Comparison of ENCODE assay signal across 31 mouse cellular contexts in genomic region chr13:10068927-10069580, GRCm38 (mm10).
"Had no signal": no experiment of that assay in that cellular context is flagged by ENCODE, and none has a peak within 500 bp of the region (broad histone marks: within the 10 kb centered on the region; RNA-seq: fewer than 3 reads in every experiment).

No protein-coding gene starts in this region.

- H3K27ac ChIP-seq: heart, embryonic 10.5 days; heart, embryonic 13.5 days; heart, embryonic 15.5 days; hindbrain, embryonic 10.5 days; hindbrain, embryonic 12.5 days; hindbrain, embryonic 13.5 days; hindbrain, embryonic 14.5 days; hindbrain, embryonic 15.5 days; hindbrain, postnatal 0 days; kidney, embryonic 15.5 days; kidney, postnatal 0 days; layer of hippocampus, adult 2 months; left cerebral cortex, adult 2 months had no signal

- H3K4me3 ChIP-seq: heart, embryonic 10.5 days; heart, embryonic 12.5 days; heart, embryonic 13.5 days; heart, embryonic 15.5 days; hindbrain, embryonic 10.5 days; hindbrain, embryonic 12.5 days; hindbrain, embryonic 13.5 days; hindbrain, embryonic 15.5 days; kidney, embryonic 15.5 days; layer of hippocampus, adult 2 months; left cerebral cortex, adult 2 months had no signal

- H3K9ac ChIP-seq: heart, embryonic 12.5 days; heart, embryonic 13.5 days; heart, embryonic 15.5 days; hindbrain, embryonic 12.5 days; hindbrain, embryonic 13.5 days; hindbrain, embryonic 14.5 days; hindbrain, embryonic 15.5 days; kidney, embryonic 15.5 days had no signal

- H3K9me3 ChIP-seq: heart, embryonic 10.5 days; heart, embryonic 12.5 days; heart, embryonic 13.5 days; heart, embryonic 15.5 days; hindbrain, embryonic 10.5 days; hindbrain, embryonic 12.5 days; hindbrain, embryonic 13.5 days; hindbrain, embryonic 15.5 days; kidney, embryonic 15.5 days had no signal

- ATAC-seq: hindbrain, embryonic 16.5 days; hindbrain, postnatal 0 days; inflammation-experienced regulatory T-cells, adult 6 months had no signal

- H3K27me3 ChIP-seq: heart, embryonic 12.5 days; heart, embryonic 13.5 days; heart, embryonic 15.5 days; hindbrain, embryonic 12.5 days; hindbrain, embryonic 13.5 days; hindbrain, embryonic 15.5 days; kidney, embryonic 15.5 days had no signal

- H3K36me3 ChIP-seq: heart, embryonic 10.5 days; heart, embryonic 12.5 days; heart, embryonic 13.5 days; heart, embryonic 15.5 days; hindbrain, embryonic 10.5 days; hindbrain, embryonic 12.5 days; hindbrain, embryonic 13.5 days; hindbrain, embryonic 15.5 days; kidney, embryonic 15.5 days had no signal

- H3K4me2 ChIP-seq: heart, embryonic 11.5 days; heart, embryonic 12.5 days; heart, embryonic 13.5 days; heart, embryonic 15.5 days; hindbrain, embryonic 12.5 days; hindbrain, embryonic 13.5 days; hindbrain, embryonic 14.5 days; hindbrain, embryonic 15.5 days; kidney, embryonic 15.5 days had no signal

- DNase-seq: heart, postnatal 10 days; heart, postnatal 14 days; kidney, adult 11 months; kidney, adult 18-20 months; kidney, adult 2 months; kidney, adult 8-10 months; kidney, adult 9 months; kidney, postnatal 10 days; kidney, postnatal 14 days; kidney, postnatal 25 days; kidney, postnatal 36 days; kidney, postnatal 4 days; layer of hippocampus, adult 9-11 months; layer of hippocampus, postnatal 36 days had no signal

- H3K4me1 ChIP-seq: heart, embryonic 10.5 days; heart, embryonic 12.5 days; heart, embryonic 13.5 days; hindbrain, embryonic 10.5 days; hindbrain, embryonic 12.5 days; hindbrain, embryonic 15.5 days; kidney, embryonic 15.5 days had no signal
